Mouse (Mus musculus) c-Kit-negative CD71-positive TER-119-positive erythroid progenitor cells, embryonic 14.5 days (primary cell): Measurements from ENCODE around the gene Ppm1l.

Experiments used
- DNase-seq: peaks from one replicate; pipeline ENCODE4 v3.0.0-alpha.2; 2013; ENCODE audit warnings: low read depth, low spot score

Ppm1l gene

DNA sequence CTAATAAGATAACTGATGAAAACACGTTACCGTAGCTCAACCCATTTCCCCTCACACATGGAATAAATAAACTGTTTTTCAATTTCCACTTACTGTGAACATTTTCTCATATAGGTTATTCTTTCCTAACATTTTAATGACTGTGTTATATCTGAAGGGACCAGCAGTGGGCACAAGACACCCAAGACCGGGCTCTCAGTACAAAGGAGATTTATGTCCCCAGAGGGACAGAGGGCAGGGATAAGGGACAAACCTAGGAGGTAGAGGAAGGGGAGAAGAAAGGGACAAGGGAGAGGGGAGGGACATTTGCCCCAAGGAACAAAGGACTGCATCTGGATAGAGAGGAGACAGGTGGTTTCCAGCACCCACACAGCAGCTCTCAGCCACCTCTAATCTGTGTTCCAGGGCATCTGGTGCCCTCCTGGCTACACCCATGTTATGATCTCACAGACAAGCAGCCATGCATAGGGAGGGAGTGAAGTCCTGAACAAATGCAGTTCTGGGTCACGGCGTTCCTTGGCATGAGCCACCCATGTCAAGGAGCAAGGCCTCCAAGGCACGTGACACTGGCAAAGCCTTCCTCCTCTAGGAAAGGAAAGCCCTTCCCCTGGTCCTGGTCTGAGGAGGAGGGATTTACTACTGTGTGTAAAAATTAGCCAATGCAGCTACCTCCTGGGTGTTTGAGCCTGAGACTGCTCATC, 174.5 kb downstream of the Ppm1l start:
- DNase-seq: no peak

DNA sequence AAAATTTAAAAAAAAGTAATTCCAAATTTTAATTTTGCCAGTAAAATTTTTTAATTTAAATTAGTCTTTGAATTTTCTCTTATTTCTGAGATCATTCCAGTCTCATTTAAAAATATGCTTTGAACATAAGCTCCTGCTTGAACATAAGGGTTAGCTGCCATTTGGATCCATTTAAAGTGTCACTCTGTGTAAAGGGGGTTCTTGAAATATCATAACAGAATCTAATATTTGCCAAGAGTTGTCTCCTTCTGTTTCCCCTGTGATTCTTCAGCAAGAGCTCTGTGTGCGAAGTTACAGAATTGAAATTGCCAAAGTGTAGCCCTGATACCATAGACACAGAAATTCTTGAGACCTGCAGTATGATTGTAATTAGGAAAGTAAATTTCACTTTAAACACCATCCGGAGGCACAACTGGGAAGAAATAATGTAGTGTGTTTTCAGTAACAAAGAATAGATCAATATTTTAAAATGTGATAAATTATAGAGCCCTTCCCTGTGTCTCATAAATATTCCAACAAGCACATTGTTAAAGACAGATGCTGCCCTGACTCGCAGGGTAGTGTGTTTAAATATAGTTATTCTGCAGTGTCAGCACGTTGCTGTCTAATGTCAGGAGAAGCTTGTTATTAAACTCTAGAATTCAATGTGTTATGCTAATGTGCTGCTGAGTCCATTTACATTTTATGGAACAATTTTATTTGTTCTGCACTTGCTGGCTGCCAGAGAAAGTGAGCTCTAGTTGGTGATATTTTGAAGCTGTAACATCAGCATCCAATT, 177.8 kb downstream of the Ppm1l start:
- DNase-seq: no peak

DNA sequence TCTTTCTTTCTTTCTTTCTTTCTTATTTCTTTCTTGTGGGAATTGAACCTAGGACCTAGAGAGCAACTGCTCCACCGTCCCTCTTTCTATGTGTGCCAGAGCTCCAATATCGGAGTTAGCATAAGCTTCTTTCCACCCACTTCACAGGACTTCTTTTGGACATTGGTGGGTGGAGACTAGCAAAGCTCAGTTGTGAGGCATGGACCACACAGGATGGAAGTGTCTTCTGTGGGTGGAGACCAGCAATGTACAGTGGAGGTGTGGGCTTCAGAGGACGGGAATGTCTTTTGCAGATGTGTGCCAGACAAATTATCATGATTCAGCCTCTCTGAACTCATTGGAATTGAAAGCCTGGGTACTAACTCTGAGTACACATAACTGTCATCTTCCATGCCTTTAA, 180.5 kb downstream of the Ppm1l start:
- no peak for DNase-seq

DNA sequence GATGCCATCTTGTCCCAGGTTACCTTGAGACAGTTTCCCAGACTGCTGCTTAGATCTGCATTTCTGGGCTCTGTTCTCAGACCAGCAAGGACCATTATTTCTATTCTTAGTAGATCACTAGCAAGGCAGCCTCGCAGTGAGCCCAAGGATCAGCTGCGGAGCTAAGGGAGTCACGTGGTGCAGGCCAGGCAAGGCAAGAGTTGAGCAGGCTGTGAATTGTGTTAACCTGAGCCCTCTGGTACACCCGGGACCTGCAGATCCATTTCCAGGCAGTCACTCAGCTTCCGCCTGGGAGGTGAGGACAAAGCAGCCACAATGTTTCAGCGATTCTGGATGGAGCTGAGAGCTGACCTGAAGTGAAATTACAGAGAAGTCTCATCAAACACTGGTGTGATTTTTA, 185.3 kb downstream of the Ppm1l start:
- DNase-seq: no peak

DNA sequence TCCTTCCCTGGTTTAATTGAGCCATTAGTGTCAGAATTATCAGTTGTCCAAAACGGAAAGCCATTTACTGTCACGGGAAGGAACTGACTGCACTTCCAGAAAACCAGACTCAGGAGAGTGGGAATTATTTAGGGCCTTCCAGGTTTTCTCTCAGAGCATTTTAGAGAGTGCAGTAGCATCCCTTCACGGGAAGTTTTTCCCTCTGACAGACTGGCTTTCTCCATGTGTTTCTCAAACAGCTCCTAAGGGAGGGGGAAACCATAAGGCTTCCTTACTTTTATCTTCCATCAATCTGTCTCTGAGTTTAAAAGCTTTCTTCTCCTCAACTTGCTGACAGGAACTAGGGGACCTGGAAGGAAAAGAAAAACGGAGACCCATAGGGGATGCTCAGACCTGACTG, 185.9 kb downstream of the Ppm1l start:
- DNase-seq: no peak

DNA sequence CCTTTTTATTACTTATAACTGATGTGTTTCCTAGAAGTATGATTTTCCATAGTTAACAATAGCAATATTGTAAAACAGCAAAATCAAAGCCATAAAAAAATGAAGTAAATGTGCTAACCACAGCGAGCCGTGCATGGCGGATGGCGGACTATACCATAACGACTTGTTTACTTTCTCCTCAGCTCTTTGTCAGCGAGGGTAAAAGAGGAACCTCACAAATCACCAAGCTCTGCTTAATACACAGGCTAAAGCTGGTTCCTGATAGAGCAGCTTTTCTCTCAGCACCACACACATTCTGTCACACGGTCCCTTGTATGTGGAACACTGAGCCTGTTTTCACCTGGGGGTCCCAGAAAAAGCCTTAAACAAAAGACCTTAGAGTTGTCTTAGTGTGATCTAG, 188.4 kb downstream of the Ppm1l start:
- no peak for DNase-seq

DNA sequence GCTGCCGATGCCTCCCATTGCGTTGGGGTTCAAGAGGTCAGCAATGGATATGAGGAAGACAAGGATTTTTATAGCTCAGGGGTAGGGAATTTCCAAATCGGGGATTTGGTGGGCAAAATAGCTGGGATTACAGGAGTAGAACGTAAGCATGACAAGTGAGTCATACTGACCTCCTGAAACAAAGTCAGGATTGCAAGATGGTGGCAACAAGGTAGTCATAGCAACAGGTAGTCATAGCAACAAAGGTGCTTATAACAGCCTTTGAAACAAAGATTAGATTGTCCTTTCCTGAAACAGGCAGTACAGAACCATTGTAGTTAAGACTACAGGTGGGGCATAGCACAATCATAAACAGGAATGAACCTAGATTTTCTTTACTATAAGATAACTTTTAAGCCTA, 189.7 kb downstream of the Ppm1l start:
- DNase-seq: no peak

DNA sequence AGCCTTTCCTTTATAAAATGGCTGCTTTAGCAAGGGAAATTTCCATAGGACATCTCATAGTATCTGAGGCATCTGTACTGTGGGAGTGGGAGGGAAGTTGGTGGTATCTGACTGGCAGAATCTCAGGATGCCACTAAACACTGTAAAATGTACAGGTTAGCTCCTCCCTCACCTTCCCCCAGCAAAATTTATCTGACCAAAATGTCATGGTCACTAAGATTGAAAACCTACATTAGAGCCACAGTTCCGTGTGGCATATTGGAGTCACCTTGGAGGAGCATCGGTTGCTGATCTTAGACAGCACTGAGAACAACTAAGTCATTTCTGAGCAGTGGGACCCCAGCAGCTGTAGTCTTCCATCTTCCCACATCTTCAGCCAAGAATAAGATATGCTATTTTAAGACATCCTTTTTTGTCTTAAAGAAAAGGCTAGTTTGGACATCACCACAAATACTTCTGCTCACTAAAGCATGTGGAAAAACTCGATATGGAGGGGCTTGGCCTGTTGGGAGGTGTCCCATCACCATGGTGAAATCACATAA, 192.8 kb downstream of the Ppm1l start:
- no peak for DNase-seq

DNA sequence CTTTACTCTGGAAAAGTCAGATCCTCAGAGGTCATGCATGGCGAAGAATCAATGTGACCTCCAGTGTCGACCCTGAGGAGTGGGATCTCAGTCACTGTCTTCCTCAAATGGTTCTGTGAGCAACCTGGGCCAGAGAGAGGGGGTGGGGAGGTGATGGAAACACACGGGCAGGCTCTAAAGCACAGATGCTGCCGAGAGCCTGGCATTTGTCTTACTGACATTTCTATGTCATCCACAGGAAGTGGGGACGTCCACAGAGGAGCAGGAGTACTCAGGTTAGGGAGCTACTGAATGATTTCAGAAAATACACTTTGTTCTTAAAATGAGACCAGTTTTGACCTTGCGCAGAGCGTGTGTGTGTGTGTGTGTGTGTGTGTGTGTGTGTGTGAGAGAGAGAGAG, 195.2 kb downstream of the Ppm1l start:
- DNase-seq: no peak

DNA sequence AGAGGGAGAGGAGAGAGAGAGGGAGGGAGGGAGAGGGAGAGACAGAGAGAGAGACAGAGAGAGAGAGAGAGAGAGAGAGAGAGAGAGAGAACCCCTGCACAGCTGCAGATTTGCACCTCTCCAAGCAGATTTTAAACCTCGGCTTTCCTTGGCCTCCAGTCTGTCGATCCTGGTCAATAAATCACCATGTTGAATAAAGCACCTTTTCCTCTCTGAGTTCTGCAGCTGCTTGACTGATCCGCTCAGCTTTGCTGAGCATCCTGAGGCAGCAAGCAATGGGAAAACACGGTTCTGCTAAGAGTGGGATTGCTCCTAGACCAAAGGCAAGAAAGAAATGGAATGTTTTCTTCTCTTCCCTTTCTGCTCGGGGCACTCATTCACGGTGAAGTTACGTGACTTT, 195.7 kb downstream of the Ppm1l start:
- no peak for DNase-seq

DNA sequence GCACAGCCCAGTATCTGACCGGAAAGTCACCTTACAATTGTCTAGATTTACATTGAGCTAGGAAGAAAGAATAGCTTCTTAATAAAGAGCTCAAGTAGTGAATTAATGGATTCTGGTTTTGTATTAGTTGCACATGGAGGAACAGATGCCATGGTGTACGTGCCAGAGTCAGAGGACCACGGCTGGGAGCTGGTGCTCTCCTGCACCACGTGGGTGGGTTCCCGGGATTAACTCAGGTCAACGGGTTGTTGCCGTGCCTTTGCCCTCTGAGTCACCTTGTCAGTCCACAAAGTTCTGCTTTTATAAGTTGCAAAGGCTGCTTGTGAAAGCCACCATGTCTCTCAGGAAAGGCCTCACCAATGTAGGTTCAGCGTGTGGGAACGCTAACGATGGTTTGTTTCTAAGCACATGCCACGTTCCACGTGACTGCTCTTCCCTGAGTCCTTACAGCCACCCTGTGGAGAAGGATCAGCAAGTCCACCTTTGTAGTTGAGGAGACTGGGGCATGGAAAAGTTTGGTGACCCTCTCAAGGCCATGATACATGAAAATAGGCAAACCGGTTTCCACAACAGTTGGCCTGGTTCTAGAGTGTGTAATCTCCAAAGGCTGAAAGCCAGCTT, 199.2 kb downstream of the Ppm1l start:
- DNase-seq: no peak

DNA sequence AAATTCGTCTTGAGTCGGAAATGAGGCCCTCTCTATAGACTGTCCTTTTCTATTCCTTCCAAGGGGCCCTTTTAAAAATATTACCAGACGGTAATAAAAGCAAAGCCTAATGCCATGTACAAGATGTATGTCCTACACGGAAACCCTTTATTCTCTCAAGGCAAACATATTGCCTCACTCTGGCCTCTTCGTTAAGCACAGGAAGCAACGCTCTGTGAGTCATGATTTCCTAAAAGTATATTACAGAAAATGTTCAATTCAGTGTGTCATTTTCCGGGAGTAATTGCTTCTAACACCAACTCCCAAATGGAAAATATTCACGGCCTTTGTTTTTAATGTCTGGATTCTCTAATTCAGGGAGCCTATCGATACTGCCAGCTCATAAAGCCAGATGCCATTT, 202.5 kb downstream of the Ppm1l start:
- DNase-seq: no peak

DNA sequence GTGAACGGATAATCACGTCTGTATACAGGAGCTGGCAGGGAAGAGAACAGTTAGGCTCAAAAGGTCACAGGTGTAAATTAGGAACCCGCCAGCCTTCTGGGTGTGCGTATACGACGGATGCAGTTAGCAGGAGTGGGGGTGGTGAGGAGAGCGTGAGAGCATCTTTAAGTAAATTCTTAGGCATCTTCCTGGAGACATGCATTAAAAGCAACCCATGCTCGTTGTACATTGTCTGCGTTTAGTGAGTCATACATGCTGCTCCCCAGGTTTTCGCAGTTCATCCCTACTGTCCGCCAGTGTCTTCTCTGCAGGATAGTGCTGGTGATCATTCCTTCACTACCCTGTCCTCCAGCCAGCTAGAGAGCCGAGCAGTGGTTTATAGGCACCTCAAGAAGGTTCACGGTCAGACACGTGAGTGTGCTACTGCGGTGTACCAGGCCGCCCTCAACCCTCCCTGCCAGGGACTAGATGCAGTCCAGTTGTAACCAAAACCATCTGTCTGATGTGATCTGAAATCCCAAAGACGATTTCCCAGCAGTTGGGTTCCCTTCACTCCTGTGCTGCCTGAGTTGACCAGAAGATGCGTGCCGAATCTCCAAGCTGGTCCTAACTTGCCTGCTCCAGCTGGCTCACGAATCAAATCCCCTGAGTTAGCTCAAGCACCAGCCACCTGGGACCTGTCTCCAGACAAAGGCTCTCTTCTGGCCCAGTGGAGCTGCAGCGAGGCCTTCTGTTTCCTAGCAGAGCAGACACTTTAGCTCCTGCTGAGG, 203.3 kb downstream of the Ppm1l start:
- DNase-seq: no peak

DNA sequence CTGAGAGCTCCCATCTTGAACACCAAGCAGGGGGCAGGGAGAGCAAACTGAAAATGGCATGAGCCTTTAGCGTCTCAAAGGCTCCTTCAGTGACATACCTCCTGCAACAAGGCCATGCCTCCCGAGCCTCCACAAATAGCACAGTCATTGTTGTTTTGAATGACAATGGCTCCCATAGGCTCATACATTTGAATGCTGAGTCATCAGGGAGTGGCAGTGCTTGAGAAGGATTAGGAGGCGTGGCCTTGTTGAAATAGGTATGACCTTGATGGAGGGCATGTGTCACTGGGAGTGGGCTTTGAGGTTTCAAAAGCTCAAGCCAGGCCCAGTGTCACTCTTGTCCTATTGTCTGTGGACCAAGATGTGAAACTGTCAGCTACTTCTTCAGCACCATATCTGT, 205.6 kb downstream of the Ppm1l start:
- DNase-seq: no peak

DNA sequence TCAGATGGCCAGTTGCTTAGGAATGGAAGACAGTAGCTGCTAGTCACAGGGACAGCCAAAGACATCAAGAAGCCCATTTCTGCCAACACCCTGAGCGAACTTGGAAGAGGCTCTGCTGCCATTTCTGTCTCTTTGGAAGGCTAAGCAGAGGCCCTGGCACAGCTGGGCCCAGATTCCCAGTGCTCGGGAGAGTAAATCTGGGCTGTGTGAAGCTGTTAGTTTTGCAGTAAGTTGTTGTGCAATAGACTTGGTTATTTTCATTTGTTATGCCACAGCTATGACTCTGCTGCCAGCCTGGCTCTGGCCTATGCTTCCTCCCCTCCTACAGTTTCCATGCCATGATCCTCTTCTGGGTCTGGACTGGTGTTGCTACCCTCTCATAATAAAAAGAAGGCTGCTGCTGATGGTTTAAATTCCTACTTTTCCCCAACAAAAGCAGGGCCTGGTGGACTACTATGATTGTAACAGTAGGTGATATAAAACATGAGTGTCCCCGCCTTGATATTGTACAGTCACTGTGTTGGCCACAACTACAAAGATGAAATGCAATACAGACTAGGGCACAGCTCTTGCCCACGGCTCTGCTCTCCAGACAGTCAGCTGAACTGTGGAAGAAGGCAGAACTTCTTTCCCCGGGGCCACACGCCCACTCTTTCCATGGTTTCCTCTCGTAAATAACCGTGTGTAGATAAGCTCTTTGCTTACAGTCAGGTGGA, 207.9 kb downstream of the Ppm1l start:
- no peak for DNase-seq

DNA sequence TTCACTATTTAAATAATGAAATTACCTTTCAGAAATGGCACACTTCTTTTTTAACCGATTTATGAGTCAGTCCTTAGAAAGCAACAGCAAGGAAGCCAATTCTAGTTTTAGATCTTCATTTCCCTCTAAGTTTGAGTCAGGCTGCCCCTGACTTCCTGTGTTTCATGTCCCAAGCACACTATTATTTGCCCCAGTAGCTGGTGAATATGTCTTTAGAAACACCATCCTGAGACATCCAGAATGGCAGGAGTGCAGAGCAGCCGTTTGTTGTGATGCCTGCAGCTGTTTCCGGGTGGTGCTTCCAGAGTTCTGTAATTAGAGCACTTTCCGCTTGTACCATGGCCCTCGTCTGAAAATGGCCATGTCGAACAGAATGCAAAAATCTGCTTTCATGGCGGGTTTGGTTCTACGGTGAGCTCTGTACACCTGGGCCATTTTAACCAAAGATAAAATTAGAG, 208.4 kb downstream of the Ppm1l start:
- DNase-seq: no peak

DNA sequence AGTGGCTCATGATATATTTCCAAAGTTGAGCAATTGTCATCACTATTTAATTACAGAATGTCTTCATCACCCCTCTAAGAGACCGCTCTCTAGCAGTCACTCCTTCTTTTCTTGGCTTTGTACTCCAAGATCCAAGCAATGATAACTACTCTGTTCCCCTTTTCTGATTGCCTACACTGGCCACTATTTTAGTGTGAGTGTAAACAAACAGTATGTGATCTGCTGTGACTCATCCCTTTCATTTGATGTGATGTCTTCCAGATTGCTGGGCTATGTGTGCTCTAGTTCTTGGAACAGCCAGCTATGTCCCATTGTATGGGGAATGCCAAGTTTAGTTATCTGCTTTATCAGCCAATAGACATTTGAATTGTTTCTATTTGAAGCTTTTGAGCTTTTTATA, 210.7 kb downstream of the Ppm1l start:
- DNase-seq: no peak

DNA sequence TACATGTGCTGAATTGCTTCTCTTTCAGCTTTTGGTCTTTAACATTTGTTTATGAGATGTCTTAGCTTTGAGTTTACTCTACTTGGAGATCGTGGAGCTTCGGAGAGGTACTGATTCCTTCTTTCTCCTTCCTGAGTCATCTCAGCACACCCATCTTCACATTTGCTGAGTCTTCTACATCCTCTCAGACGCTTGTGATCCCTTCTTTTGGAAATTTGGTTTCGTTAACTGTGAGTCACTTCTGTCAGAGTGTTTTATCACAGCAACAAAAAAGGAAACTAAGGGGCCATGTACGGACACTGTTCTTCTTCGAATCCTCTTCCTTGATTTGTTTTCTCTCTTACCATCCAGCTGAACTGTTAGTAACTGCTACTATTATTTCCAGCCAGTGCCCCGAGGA, 212.9 kb downstream of the Ppm1l start:
- DNase-seq: no peak

DNA sequence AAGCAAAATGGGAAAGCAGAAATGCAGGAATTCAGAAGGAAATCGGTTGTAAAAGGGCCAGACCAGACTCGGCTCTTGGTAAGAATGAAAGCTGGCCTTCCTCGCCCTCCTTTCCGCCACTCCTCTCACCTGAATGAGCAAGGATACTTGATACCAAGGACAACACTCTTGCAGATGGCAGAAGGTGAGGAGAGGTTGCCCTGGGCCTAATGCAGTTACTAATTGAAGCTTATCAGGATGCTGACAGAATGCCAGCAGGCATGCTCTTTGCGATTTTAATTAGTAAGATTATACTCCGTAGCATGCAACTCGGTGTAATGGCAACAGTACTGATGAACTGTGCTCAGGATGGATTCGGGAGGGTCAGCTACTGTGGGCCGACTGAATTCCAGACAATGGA, 214.8 kb downstream of the Ppm1l start:
- DNase-seq: no peak

DNA sequence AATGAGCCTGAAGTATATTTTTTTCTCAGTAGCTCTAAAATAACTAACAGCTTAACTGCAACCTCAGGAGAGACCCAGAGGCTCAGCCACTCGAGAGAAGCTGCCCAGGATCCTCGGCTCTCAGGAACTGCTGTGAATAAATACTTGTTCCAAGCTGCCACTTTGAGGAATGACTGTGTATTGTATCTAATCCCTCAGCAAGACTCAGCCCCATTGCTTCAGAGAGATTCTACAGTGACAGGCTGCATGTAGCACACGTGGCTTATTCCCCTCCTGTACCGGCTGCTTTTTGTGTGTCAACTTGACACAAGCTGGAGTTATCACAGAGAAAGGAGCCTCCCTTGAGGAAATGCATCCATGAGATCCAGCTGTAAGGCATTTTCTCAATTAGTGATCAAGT, 216.0 kb downstream of the Ppm1l start:
- no peak for DNase-seq

DNA sequence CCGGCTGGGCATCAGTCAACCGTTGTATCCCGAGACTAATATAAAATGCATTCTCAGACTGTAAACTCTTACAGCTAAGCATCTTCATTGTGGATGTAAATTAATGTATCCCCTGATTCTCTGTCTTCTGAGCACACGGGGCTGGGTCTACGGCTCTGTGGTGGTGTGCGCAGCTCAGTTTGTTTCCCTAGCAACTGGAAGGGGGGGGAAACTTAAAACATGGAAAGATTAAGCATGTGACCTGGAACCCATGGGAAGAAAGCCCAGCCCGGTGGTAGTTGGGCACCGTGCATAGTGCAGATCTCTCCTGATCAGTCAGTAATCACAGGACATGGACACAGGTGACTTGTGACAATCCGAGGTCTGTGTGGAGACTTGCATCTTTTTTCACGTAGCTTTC, 218.8 kb downstream of the Ppm1l start:
- no peak for DNase-seq
